Mouse (Mus musculus) C2C12 (cell line): ENCODE results near the gene Mettl24.

ENCODE experiments used
- CEBPB ChIP-seq: IDR thresholded peaks from one replicate; pipeline ENCODE4 v1.6.1; 2011; ENCODE audit warnings: low read depth, mild to moderate bottlenecking, control low read depth, moderate library complexity
- CTCF ChIP-seq: IDR thresholded peaks from one replicate; pipeline ENCODE4 v1.5.1; 2011; ENCODE audit not compliant: control insufficient read depth, insufficient read depth, insufficient read length
- MAX ChIP-seq: IDR thresholded peaks from one replicate; pipeline ENCODE4 v1.6.1; 2011; ENCODE audit warnings: mild to moderate bottlenecking, control low read depth
- MYOD1 ChIP-seq: IDR thresholded peaks from one replicate; pipeline ENCODE4 v1.6.1; 2011; ENCODE audit warnings: low read depth; ENCODE audit not compliant: control insufficient read depth, insufficient read length
- MYOG ChIP-seq: IDR thresholded peaks from one replicate; pipeline ENCODE4 v1.6.1; 2011; ENCODE audit not compliant: control insufficient read depth, insufficient read length; ENCODE audit errors: extremely low read depth
- USF1 ChIP-seq: IDR thresholded peaks from one replicate; pipeline ENCODE4 v1.6.1; 2011; ENCODE audit warnings: low read depth, mild to moderate bottlenecking, control low read depth, moderate library complexity

DNA sequence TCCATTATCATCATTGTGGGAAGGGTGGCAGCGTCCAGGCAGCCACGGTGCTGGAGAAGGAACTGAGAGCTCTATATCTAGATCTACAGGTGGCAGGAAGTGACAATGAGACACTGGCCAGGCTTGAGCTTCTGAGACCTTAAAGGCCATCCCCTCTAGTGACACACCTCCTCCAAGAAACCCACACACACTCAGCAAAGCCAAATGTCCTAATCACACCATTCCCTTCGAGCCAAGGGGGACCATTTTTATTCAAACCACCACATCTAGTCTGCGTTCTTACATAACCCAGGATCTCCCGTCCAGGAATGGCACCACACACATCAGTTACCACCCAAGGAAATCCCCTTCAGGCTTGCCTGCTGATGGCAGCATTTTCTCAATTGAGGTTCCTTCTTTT, 40.0 kb upstream of the Mettl24 start:
- TF ChIP-seq MYOD1 = no peak
- TF ChIP-seq CTCF = no peak
- TF ChIP-seq USF1 = no peak
- no peak for TF ChIP-seq MAX
- TF ChIP-seq MYOG = no peak
- TF ChIP-seq CEBPB = no peak
